Mouse (Mus musculus) small intestine, adult 2 months (tissue): ENCODE measurements around the gene Gm20388. TPM values are rescaled to one million over a fixed set of nuclear protein-coding genes. Genes with fewer than 3 reads are reported as not detected.

Source experiments
- H3K27ac ChIP-seq: fragments of 200-500 bp; 2 replicates; pipeline ENCODE4 v1.5.1; 2012; ENCODE audit warnings: low read depth, low read length, control low read depth, inconsistent platforms; ENCODE audit not compliant: insufficient read depth
- H3K27me3 ChIP-seq: fragments of 200-500 bp; 2 replicates; pipeline ENCODE4 v1.6.1; 2012; ENCODE audit warnings: mild to moderate bottlenecking, moderate library complexity, low read length, inconsistent platforms; ENCODE audit not compliant: control insufficient read depth, insufficient read depth
- H3K36me3 ChIP-seq: fragments of 200-500 bp; 2 replicates; pipeline ENCODE4 v1.6.1; 2012; ENCODE audit warnings: mild to moderate bottlenecking, low read length, control low read depth, inconsistent platforms; ENCODE audit not compliant: control insufficient read depth, insufficient read depth
- H3K4me1 ChIP-seq: fragments of 200-500 bp; 2 replicates; pipeline ENCODE4 v1.6.1; 2012; ENCODE audit warnings: low read length, inconsistent platforms, mixed read lengths; ENCODE audit not compliant: control insufficient read depth, insufficient read depth, insufficient read length
- H3K4me3 ChIP-seq: fragments of 200-500 bp; 2 replicates; pipeline ENCODE4 v1.5.1; 2012; ENCODE audit warnings: low read depth, mild to moderate bottlenecking, control low read depth, inconsistent platforms, low read length, moderate library complexity
- CTCF ChIP-seq: fragments of 200-500 bp; IDR thresholded peaks from 2 replicates; pipeline ENCODE4 v1.5.1; 2012; ENCODE audit warnings: low read depth, mild to moderate bottlenecking, control low read depth, inconsistent platforms, low read length, moderate library complexity, mixed read lengths; ENCODE audit not compliant: insufficient replicate concordance, insufficient read length; ENCODE audit errors: extremely low read depth
- POLR2A ChIP-seq: fragments of 200-500 bp; IDR thresholded peaks from 2 replicates; pipeline ENCODE4 v1.6.1; 2012; ENCODE audit warnings: low read depth, mild to moderate bottlenecking, control low read depth, inconsistent platforms, low read length, moderate library complexity
- WGBS: fragments of 180-500 bp; shearing (Covaris S2); methylation state at CpG from one replicate; pipeline ENCODE4 v1.1.7; 2018; 5-methylcytosine and 5-hydroxymethylcytosine counted together
- polyA plus RNA-seq: library from polyadenylated mRNA; depleted of rRNA; stranded (reverse); fragments of >200 nt; gene quantifications from 2 replicates; pipeline ENCODE4 v1.2.3, GENCODE M21; 2012

The Gm20388 gene
- polyA plus RNA-seq, 1 experiment, result 37.3 TPM

DNA sequence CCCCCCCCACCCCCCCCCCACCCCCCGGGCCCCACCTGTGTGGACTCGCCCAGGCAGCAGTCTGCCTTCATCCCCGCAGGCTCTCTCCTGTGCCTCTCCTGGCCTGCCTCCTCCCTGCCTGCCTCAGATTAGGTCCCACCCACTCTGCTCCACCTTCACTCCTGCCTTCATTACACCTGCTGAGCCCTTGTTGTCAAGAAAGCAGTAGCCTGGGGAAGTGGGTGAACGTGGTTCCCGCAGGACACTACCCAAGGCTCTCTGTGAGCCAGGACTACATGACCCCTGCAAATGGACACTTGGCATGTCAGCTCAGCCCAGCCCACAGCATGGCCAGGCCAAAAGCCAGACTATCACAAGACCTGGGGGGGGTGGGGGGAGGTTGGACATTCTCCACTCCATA is 2433.6 kb downstream of the Gm20388 start:
- Histone ChIP-seq H3K4me3 (no peak overlapping the region), H3K4me1 (peaks cover 4% of the 10 kb centered on the region; the same call in 1 of the 2 replicates), H3K27me3 (0 out of 2 replicates have a peak, but pooled peaks cover 3% of the 10 kb centered on the region), H3K36me3 (no peaks in the 10 kb centered on the region), H3K27ac (no peak overlapping the region)
- WGBS, result 9% methylated on average over 2 of the region's 5 CpGs
- TF ChIP-seq POLR2A (no peak), CTCF (no peak)

DNA sequence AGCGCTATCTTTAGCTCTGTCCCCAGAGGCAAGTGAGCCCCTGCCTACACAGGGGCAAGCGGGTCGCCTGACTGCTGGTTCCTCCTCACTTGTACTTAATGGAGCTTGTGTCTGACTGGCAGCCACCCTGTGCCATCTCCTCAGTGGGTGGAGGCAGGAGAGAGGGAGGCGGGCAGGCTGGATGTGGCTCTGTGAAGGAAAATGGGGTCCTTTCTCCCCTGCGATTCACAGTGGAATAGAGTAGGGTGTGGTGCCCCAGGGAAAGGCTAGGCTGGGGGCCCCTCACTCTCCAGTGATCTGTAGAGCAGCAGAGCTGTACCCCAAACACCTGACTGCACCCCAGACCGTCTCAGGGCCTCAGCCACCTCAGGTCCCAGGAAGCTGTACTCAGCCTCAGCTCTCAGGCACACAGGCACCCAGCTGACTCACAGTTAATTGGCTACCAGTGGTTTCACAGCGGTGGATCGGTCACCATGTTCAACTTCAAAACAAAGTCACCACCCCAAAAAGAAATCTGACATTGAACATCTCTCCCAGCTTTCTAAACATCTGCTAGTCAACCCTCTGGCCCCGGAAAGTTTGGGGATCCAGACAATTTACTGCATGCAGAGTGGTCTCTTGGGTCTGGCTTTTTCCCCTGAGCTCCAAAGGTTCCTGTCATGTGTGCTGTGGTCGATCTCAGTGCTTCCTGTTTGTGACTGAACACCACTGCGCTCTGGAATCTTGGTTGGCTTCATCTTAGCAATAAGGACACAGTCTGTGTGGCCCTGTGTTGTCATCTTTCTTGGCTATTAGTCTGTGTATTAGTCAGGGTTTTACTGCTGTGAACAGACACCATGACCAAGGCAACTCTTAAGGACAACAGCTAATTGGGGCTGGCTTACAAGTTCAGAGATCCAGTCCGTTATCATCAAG is 2434.8 kb downstream of the Gm20388 start:
- no peak overlapping the region for H3K27ac ChIP-seq

DNA sequence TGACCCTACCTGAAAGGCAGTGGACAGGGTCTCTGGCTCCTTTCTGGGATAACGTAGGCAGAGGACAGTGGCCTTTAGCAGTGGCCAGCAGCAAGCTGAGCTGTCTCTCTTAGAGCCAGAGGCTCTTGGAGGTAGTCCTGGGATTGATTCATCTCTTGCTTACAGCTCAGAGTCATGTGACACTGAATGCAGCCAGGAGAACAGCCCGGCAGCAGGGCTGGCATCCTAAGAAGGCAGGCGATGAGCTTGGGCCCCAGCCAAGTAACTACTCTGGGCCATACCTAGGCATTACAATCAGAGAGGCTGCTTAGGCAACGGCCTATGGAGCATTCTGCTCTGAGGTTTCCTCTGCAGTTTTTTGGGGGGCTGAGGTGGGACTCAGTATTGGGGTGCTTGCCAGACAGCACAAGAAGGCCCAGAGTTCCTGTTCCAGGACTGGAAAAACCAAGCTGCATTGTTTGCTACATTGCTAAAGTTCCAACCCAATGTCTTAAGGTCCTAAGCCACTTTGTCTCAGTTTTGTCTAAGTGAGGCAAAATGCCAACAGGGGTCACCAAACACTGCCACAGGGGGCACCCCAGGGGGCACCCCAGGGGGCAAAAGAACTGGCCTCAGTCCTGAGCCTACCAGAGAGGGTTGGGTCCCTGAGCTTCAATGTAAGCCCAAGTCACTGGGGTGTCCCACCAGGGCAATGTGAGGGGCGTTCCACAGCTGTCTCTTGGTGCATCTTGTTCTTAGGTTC is 2437.3 kb downstream of the Gm20388 start:
- Histone ChIP-seq H3K4me3 (no peak overlapping the region), H3K27me3 (0 out of 2 replicates have a peak, but pooled peaks cover 3% of the 10 kb centered on the region), H3K27ac (no peak overlapping the region), H3K36me3 (no peaks in the 10 kb centered on the region), H3K4me1 (peaks cover 4% of the 10 kb centered on the region; the same call in 1 of the 2 replicates)
- WGBS, result 44% methylated on average over 5 of the region's 5 CpGs
- TF ChIP-seq CTCF (no peak), POLR2A (no peak)

More for the DNA sequence above, 2434.8 kb downstream of the Gm20388 start:
- Histone ChIP-seq H3K4me1 (peaks cover 4% of the 10 kb centered on the region; the same call in 1 of the 2 replicates), H3K4me3 (no peak overlapping the region), H3K27me3 (0 out of 2 replicates have a peak, but pooled peaks cover 3% of the 10 kb centered on the region), H3K36me3 (no peaks in the 10 kb centered on the region)
- 64% methylated on average over 12 of the region's 12 CpGs for WGBS
- TF ChIP-seq POLR2A (no peak), CTCF (no peak)

DNA sequence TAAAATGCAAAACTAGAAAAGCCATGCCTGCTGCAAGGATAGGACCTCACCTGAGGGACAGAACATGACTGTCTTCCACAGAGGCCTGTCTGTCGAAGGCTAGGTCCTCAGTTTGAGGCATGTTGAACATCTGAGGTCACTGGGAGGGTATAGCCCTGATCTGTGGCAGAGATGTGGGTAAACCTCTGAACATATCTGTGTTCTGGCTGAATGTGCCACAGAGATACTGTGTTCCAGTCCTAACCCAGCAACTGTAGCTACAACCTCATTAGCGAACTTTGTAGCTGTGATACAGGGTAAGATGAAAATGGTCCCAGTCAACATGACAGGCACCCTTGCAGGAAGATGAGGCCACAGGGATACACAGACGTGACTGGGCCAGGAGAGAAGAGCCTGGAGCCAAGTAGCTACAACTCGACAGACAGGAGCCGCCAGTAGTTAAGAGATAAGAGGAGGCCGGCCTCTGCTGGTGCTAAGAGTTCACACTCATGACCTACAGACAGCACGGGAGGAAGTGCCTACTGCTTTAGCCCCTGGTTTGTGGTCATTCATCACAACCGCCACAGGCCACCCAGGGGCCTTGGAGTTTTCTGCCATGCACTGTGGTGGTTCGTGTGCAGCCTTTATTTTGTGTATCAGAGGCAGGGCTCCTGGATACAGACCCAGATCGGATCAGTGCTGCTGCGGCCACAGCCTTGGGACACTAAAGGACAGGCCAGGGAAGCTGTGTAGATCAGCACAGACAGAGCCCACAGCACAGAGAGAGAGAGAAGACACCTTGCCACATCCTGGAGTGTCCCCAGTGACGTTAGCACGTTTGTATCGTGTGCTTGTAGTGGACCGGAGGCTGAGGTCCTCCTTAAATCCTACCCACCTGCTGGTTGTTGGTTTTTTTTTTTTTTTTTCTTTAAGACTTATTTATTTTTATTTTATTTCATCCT is 2439.0 kb downstream of the Gm20388 start:
- Histone ChIP-seq H3K27ac (no peak overlapping the region), H3K4me1 (no peaks in the 10 kb centered on the region), H3K27me3 (0 out of 2 replicates have a peak, but pooled peaks cover 3% of the 10 kb centered on the region), H3K4me3 (no peak overlapping the region), H3K36me3 (no peaks in the 10 kb centered on the region)
- TF ChIP-seq POLR2A, result no peak
- TF ChIP-seq CTCF, result no peak
- 47% methylated on average over 15 of the region's 15 CpGs for WGBS

DNA sequence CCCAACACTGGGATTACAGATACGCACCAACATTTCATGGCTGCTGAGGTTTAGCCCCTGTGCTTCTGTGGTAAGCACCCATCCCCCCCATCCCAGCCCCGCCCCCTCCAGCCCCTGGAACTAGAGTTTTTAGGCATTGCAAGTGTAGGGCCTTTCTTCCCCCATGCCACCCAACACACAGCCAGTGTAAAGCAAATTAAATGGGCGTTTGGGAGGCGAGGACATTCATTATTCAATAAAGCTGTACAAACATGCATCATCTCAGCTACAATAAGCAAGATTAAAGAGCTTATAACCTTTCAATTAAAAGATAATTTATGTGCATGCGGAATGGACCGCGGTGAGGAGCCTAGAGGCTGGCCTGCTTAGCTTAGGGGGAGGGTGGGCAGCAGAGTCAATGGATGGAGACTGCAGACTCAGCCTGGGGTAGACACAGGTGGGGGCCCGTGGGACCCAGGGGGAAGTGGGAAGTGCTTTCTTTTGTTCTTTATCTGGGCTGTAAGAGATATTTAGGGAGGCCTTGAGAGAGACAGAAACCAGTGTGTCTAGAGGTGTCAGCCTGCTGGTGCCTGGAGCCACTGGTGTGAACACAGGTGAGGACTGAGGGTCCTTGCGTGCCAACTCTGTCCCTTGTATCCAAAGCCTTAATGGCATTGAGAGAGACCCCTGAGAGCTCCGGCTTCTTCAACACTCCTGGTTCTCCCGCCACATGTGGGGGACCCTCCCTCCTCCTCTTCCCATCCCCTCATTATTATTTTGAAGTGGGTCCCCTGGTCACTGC is 2439.9 kb downstream of the Gm20388 start:
- Histone ChIP-seq H3K36me3 (no peaks in the 10 kb centered on the region), H3K4me3 (no peak overlapping the region), H3K27ac (no peak overlapping the region), H3K27me3 (0 out of 2 replicates have a peak, but pooled peaks cover 3% of the 10 kb centered on the region), H3K4me1 (peaks cover 5% of the 10 kb centered on the region; the same call in 1 of the 2 replicates)
- TF ChIP-seq POLR2A (no peak), CTCF (no peak)
- 75% methylated on average over 11 of the region's 11 CpGs for WGBS

DNA sequence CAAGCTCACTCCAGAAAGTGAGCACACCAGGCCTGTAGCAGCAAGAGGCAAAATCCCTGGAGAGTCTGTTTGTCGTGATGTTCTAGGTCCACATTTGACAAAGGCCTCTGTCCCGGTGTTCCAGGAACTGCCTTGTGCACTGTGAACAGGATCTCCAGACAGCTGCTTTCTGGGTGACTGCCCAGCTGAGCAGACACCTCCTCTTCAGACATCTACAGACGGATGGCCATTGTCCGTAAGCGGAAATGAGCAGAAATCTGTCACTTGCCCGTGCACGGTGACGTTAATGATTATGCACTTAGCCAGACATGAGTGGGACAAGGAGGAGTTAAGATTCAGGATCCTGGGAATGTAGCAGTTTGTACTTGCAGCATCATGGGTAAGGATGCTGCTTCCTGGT is 2443.5 kb downstream of the Gm20388 start:
- Histone ChIP-seq H3K4me1 (peaks cover 8% of the 10 kb centered on the region; the same call in 1 of the 2 replicates), H3K27me3 (no peaks in the 10 kb centered on the region; the same call in 1 of the 2 replicates), H3K27ac (no peak overlapping the region), H3K4me3 (no peak overlapping the region), H3K36me3 (no peaks in the 10 kb centered on the region)
- 80% methylated on average over 8 of the region's 8 CpGs for WGBS
- no peak for TF ChIP-seq POLR2A
- TF ChIP-seq CTCF, result no peak
